Mouse (Mus musculus): ENCODE measurements around the gene Creb1. TPM values are rescaled to one million over a fixed set of nuclear protein-coding genes. Genes with fewer than 3 reads are reported as not detected.
A peak's percentile ranks its signal among the peaks of the same experiment; 100 is the strongest.

Gene Creb1
- polyA plus RNA-seq, 2 experiments = 19.6 to 39.5 TPM

- 84% methylated on average over 10 of the region's 10 CpGs for WGBS
- Histone ChIP-seq H3K4me2 (replicated peaks; ENCODE audit: low read depth, low read length, severe bottlenecking) (peak overlapping the region; percentile 77; the same call in 1 of the 2 replicates), H3K9me3 (ENCODE audit: control insufficient read depth, low read length) (no peaks in the 10 kb centered on the region), H3K36me3 (ENCODE audit: control insufficient read depth, insufficient read depth, low read length) (peaks cover 24% of the 10 kb centered on the region), H3K4me3 (replicated peaks; ENCODE audit: low read length) (no peak overlapping the region), H3K27ac (replicated peaks; ENCODE audit: low read depth, low read length) (0 out of 2 replicates have a peak overlapping the region, but pooled peaks have one; percentile 6), H3K9ac (ENCODE audit: low read depth, low read length, severe bottlenecking) (no peak overlapping the region), H3K27me3 (ENCODE audit: control insufficient read depth, insufficient read depth, low read length) (no peaks in the 10 kb centered on the region), H3K4me1 (ENCODE audit: control insufficient read depth, insufficient read depth, low read length) (peaks cover 19% of the 10 kb centered on the region)
- ATAC-seq (ENCODE audit: low FRiP score, low read depth) = no peak
- TF ChIP-seq POLR2A (IDR thresholded peaks at IDR 0.05; ENCODE audit: borderline replicate concordance, extremely low read depth, insufficient read depth, insufficient read length) = no peak
- DNase-seq (ENCODE audit: low spot score) = no peak
Measured at GRCm38 (mm10) chr1:64614801-64615345, 82.4 kb downstream of the Creb1 start.

- WGBS = 59% methylated on average over 11 of the region's 11 CpGs
- peak; percentile 38 for DNase-seq (ENCODE audit: low spot score)
- H3K4me3 ChIP-seq (replicated peaks; ENCODE audit: low read length) = 0 out of 2 replicates have a peak overlapping the region, but pooled peaks have one; percentile 5
- H3K9me3 ChIP-seq (ENCODE audit: control insufficient read depth, low read length) = no peaks in the 10 kb centered on the region
- H3K4me2 ChIP-seq (replicated peaks; ENCODE audit: low read depth, low read length, severe bottlenecking) = peak overlapping the region; percentile 77
- ATAC-seq (ENCODE audit: low FRiP score, low read depth) = no peak
- TF ChIP-seq POLR2A (IDR thresholded peaks at IDR 0.05; ENCODE audit: borderline replicate concordance, extremely low read depth, insufficient read depth, insufficient read length) = no peak
- H3K27me3 ChIP-seq (ENCODE audit: control insufficient read depth, insufficient read depth, low read length) = no peaks in the 10 kb centered on the region
- H3K36me3 ChIP-seq (ENCODE audit: control insufficient read depth, insufficient read depth, low read length) = peaks cover 17% of the 10 kb centered on the region
- H3K4me1 ChIP-seq (ENCODE audit: control insufficient read depth, insufficient read depth, low read length) = peaks cover 19% of the 10 kb centered on the region
- no peak overlapping the region for H3K9ac ChIP-seq (ENCODE audit: low read depth, low read length, severe bottlenecking)
- peak overlapping the region; percentile 6; the same call in 1 of the 2 replicates for H3K27ac ChIP-seq (replicated peaks; ENCODE audit: low read depth, low read length)
Measured at GRCm38 (mm10) chr1:64615531-64615991, 83.1 kb downstream of the Creb1 start.

- TF ChIP-seq POLR2A (IDR thresholded peaks at IDR 0.05; ENCODE audit: borderline replicate concordance, extremely low read depth, insufficient read depth, insufficient read length) = no peak
- Histone ChIP-seq H3K4me3 (replicated peaks; ENCODE audit: low read length) (peak overlapping the region; percentile 80), H3K27ac (replicated peaks; ENCODE audit: low read depth, low read length) (peak overlapping the region; percentile 97; the same call in 1 of the 2 replicates), H3K4me1 (ENCODE audit: control insufficient read depth, insufficient read depth, low read length) (peaks cover 19% of the 10 kb centered on the region), H3K27me3 (ENCODE audit: control insufficient read depth, insufficient read depth, low read length) (no peaks in the 10 kb centered on the region), H3K4me2 (replicated peaks; ENCODE audit: low read depth, low read length, severe bottlenecking) (peak overlapping the region; percentile 77), H3K36me3 (ENCODE audit: control insufficient read depth, insufficient read depth, low read length) (peaks cover 16% of the 10 kb centered on the region), H3K9ac (ENCODE audit: low read depth, low read length, severe bottlenecking) (peak overlapping the region; percentile 96), H3K9me3 (ENCODE audit: control insufficient read depth, low read length) (no peaks in the 10 kb centered on the region)
- ATAC-seq (ENCODE audit: low FRiP score, low read depth) (no peak), DNase-seq (ENCODE audit: low spot score) (no peak)
- 61% methylated on average over 6 of the region's 6 CpGs for WGBS
Measured at GRCm38 (mm10) chr1:64616076-64616475, 83.6 kb downstream of the Creb1 start.

- Histone ChIP-seq H3K4me2 (replicated peaks; ENCODE audit: low read depth, low read length, severe bottlenecking) (peak overlapping the region; percentile 77), H3K4me3 (replicated peaks; ENCODE audit: low read length) (peak overlapping the region; percentile 80), H3K27ac (replicated peaks; ENCODE audit: low read depth, low read length) (peak overlapping the region; percentile 97), H3K27me3 (ENCODE audit: control insufficient read depth, insufficient read depth, low read length) (no peaks in the 10 kb centered on the region), H3K36me3 (ENCODE audit: control insufficient read depth, insufficient read depth, low read length) (peaks cover 16% of the 10 kb centered on the region), H3K9ac (ENCODE audit: low read depth, low read length, severe bottlenecking) (peak overlapping the region; percentile 96), H3K9me3 (ENCODE audit: control insufficient read depth, low read length) (no peaks in the 10 kb centered on the region), H3K4me1 (ENCODE audit: control insufficient read depth, insufficient read depth, low read length) (peaks cover 19% of the 10 kb centered on the region)
- TF ChIP-seq POLR2A (IDR thresholded peaks at IDR 0.05; ENCODE audit: borderline replicate concordance, extremely low read depth, insufficient read depth, insufficient read length) = no peak
- WGBS = 4% methylated on average over 8 of the region's 8 CpGs
- no peak for ATAC-seq (ENCODE audit: low FRiP score, low read depth)
- DNase-seq (ENCODE audit: low spot score) = no peak
Measured at GRCm38 (mm10) chr1:64616531-64616880, 84.1 kb downstream of the Creb1 start.

- H3K36me3 ChIP-seq (ENCODE audit: control insufficient read depth, insufficient read depth, low read length) = peaks cover 15% of the 10 kb centered on the region
- no peaks in the 10 kb centered on the region for H3K9me3 ChIP-seq (ENCODE audit: control insufficient read depth, low read length)
- H3K27ac ChIP-seq (replicated peaks; ENCODE audit: low read depth, low read length) = peak within 1 kb of the TSS; percentile 97
- WGBS = 1% methylated on average over 71 of the region's 72 CpGs
- H3K4me1 ChIP-seq (ENCODE audit: control insufficient read depth, insufficient read depth, low read length) = peaks cover 19% of the 10 kb centered on the region
- peak; percentile 79; the same call in 1 of the 2 replicates for TF ChIP-seq POLR2A (IDR thresholded peaks at IDR 0.05; ENCODE audit: borderline replicate concordance, extremely low read depth, insufficient read depth, insufficient read length)
- H3K4me2 ChIP-seq (replicated peaks; ENCODE audit: low read depth, low read length, severe bottlenecking) = peak within 1 kb of the TSS; percentile 77
- no peaks in the 10 kb centered on the region for H3K27me3 ChIP-seq (ENCODE audit: control insufficient read depth, insufficient read depth, low read length)
- peak; percentile 93 for ATAC-seq (ENCODE audit: low FRiP score, low read depth)
- peak within 1 kb of the TSS; percentile 80 for H3K4me3 ChIP-seq (replicated peaks; ENCODE audit: low read length)
- DNase-seq (ENCODE audit: low spot score) = peak; percentile 95
- peak within 1 kb of the TSS; percentile 96 for H3K9ac ChIP-seq (ENCODE audit: low read depth, low read length, severe bottlenecking)
Measured at GRCm38 (mm10) chr1:64616881-64617714, 84.7 kb downstream of the Creb1 start, which contains the start of gene Mettl21a. Gene Mettl21a, minus strand, starts transcription at chr1:64617242.
